Mouse (Mus musculus): ENCODE measurements around the gene Helt. TPM values are rescaled to one million over a fixed set of nuclear protein-coding genes. Genes with fewer than 3 reads are reported as not detected.
A peak's percentile ranks its signal among the peaks of the same experiment; 100 is the strongest.

Helt gene
- not detected in 2 replicates for polyA plus RNA-seq (2015; fragmentation: Nextera tagmentation; extraction: Ambion mirVana)

- H3K4me3 ChIP-seq (replicated peaks), result peak within 1 kb of the TSS; percentile 16
- peaks cover 35% of the 10 kb centered on the region for H3K4me1 ChIP-seq
- no peaks in the 10 kb centered on the region for H3K36me3 ChIP-seq
- no peaks in the 10 kb centered on the region for H3K9me3 ChIP-seq (replicated peaks)
- under 1% methylated on average over 50 of the region's 50 CpGs for WGBS
- ATAC-seq (ENCODE audit: low FRiP score), result no peak
- no peak within 1 kb of the TSS for H3K27ac ChIP-seq (replicated peaks)
- H3K27me3 ChIP-seq (replicated peaks), result peaks cover 89% of the 10 kb centered on the region
- H3K9ac ChIP-seq (replicated peaks), result no peak within 1 kb of the TSS
- H3K4me2 ChIP-seq, result peak within 1 kb of the TSS; percentile 43
These were observed at the start of gene Helt for GRCm38 (mm10) chr8:46294181-46294892. TSS of gene Helt (minus strand) at chr8:46294671.

GRCm38 (mm10) chr8:46342272-46342671 is 47.8 kb upstream of the Helt start:
- Histone ChIP-seq H3K27me3 (replicated peaks) (no peaks in the 10 kb centered on the region), H3K9me3 (replicated peaks) (no peaks in the 10 kb centered on the region), H3K9ac (replicated peaks) (no peak overlapping the region), H3K4me2 (no peak overlapping the region), H3K36me3 (no peaks in the 10 kb centered on the region), H3K4me1 (no peaks in the 10 kb centered on the region), H3K4me3 (replicated peaks) (no peak overlapping the region), H3K27ac (replicated peaks) (no peak overlapping the region)
- 75% methylated on average over 13 of the region's 13 CpGs for WGBS
- no peak for ATAC-seq (ENCODE audit: low FRiP score)

GRCm38 (mm10) chr8:46340381-46341273 is 46.2 kb upstream of the Helt start:
- WGBS, result 84% methylated on average over 14 of the region's 14 CpGs
- H3K9ac ChIP-seq (replicated peaks), result no peak overlapping the region
- no peaks in the 10 kb centered on the region for H3K27me3 ChIP-seq (replicated peaks)
- H3K4me3 ChIP-seq (replicated peaks), result no peak overlapping the region
- no peak for ATAC-seq (ENCODE audit: low FRiP score)
- no peaks in the 10 kb centered on the region for H3K4me1 ChIP-seq
- H3K27ac ChIP-seq (replicated peaks), result no peak overlapping the region
- no peaks in the 10 kb centered on the region for H3K36me3 ChIP-seq
- no peak overlapping the region for H3K4me2 ChIP-seq
- H3K9me3 ChIP-seq (replicated peaks), result no peaks in the 10 kb centered on the region

DNA sequence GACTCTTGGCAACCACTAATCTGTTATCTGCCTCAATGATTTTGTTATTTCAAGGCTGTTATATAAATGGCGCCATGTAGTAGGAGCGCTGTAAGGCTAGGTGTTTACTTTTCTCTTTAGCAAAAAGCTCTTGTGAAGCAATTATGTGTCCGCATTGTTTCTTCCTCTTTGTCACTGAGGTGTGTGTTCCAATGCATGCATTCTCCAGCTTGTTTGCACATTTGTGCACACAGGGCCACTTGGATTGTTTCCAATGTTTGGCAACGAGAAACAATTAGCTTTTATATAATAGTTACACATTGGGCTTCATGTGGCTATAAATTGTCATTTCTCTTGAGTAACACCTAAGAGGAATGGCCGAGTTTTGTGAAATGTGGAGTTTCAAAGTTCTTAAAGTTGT is 44.8 kb upstream of the Helt start:
- no peaks in the 10 kb centered on the region for H3K27me3 ChIP-seq (replicated peaks)
- H3K9me3 ChIP-seq (replicated peaks), result no peaks in the 10 kb centered on the region
- WGBS, result 70% methylated on average over 5 of the region's 5 CpGs
- no peak overlapping the region for H3K27ac ChIP-seq (replicated peaks)
- no peaks in the 10 kb centered on the region for H3K4me1 ChIP-seq
- no peak for ATAC-seq (ENCODE audit: low FRiP score)
- H3K9ac ChIP-seq (replicated peaks), result no peak overlapping the region
- H3K4me3 ChIP-seq (replicated peaks), result no peak overlapping the region
- no peaks in the 10 kb centered on the region for H3K36me3 ChIP-seq
- no peak overlapping the region for H3K4me2 ChIP-seq

DNA sequence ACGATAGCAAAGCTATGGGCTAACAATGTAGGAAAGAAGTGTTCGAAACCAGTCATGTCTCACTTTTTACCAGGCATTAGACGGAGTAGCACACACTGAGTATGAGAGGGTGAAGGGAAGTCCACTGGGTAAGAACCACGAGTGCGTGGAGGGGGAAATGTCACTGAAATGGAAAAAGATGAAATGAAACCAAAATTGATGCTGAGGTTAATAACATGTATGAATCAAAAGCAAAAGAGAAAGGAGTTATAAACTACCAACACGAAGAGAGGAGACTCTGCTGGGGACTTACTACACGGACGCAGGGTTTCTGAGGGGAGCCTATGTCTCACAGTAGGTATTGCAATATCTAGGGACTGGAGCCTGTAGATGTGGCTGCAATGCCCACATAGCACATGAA is 41.9 kb upstream of the Helt start:
- WGBS, result 89% methylated on average over 8 of the region's 8 CpGs
- no peaks in the 10 kb centered on the region for H3K27me3 ChIP-seq (replicated peaks)
- H3K9ac ChIP-seq (replicated peaks), result no peak overlapping the region
- H3K9me3 ChIP-seq (replicated peaks), result no peaks in the 10 kb centered on the region
- H3K4me1 ChIP-seq, result no peaks in the 10 kb centered on the region
- no peak overlapping the region for H3K4me3 ChIP-seq (replicated peaks)
- no peaks in the 10 kb centered on the region for H3K36me3 ChIP-seq
- ATAC-seq (ENCODE audit: low FRiP score), result no peak
- H3K4me2 ChIP-seq, result no peak overlapping the region
- H3K27ac ChIP-seq (replicated peaks), result no peak overlapping the region

GRCm38 (mm10) chr8:46332389-46333061 is 38.1 kb upstream of the Helt start:
- Histone ChIP-seq H3K36me3 (no peaks in the 10 kb centered on the region), H3K27ac (replicated peaks) (no peak overlapping the region), H3K4me2 (no peak overlapping the region), H3K9me3 (replicated peaks) (no peaks in the 10 kb centered on the region), H3K4me1 (no peaks in the 10 kb centered on the region), H3K4me3 (replicated peaks) (no peak overlapping the region), H3K9ac (replicated peaks) (no peak overlapping the region), H3K27me3 (replicated peaks) (no peaks in the 10 kb centered on the region)
- 89% methylated on average over 7 of the region's 7 CpGs for WGBS
- no peak for ATAC-seq (ENCODE audit: low FRiP score)

DNA sequence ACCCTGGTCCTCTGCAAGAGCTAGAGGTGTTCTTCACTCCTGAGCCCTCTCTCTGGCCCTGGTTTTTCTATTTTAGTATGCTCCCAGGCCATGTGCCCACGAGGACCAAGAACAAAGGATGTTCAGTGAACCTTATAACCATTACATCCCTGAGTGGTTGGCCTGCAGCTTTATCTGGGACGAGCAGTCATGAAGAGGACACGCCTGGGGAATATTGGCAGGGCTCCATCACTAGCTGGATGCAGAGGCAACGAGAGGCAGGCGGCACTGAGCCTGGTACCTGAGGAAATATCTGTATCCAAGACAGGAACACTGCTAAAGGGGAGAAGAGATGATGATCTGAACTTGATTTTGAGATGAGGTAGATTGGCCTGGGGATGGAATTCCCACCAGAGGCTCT is 37.3 kb upstream of the Helt start:
- WGBS, result 66% methylated on average over 5 of the region's 5 CpGs
- no peak for ATAC-seq (ENCODE audit: low FRiP score)

GRCm38 (mm10) chr8:46329396-46329795 is 34.9 kb upstream of the Helt start:
- 81% methylated on average over 4 of the region's 4 CpGs for WGBS
- no peak for ATAC-seq (ENCODE audit: low FRiP score)
- no peaks in the 10 kb centered on the region for H3K27me3 ChIP-seq (replicated peaks)

More for the DNA sequence above, 37.3 kb upstream of the Helt start:
- Histone ChIP-seq H3K27me3 (replicated peaks) (no peaks in the 10 kb centered on the region), H3K9me3 (replicated peaks) (no peaks in the 10 kb centered on the region), H3K9ac (replicated peaks) (no peak overlapping the region), H3K36me3 (no peaks in the 10 kb centered on the region), H3K4me1 (no peaks in the 10 kb centered on the region), H3K4me3 (replicated peaks) (no peak overlapping the region), H3K27ac (replicated peaks) (no peak overlapping the region), H3K4me2 (no peak overlapping the region)

DNA sequence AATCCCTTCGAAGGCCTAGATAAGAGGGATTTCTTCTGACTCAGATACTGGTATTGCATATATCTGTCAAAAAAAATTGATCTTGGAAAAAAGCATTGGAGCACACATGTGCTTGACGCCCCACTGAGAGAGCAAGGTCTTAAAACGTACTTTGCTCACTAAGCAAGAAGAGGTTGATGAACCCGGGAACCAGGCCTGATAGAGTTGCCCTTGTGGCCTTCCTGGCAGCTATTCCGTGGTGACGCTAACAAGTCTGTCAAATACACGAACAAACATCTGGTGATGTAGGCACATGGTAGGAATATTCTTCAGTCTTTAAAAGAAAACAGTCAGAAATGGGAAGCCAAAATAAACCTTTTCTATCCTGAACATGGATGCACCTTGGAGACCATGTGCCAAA is 32.8 kb upstream of the Helt start:
- Histone ChIP-seq H3K27me3 (replicated peaks) (no peaks in the 10 kb centered on the region), H3K27ac (replicated peaks) (no peak overlapping the region), H3K4me1 (no peaks in the 10 kb centered on the region), H3K4me3 (replicated peaks) (no peak overlapping the region), H3K9me3 (replicated peaks) (no peaks in the 10 kb centered on the region), H3K9ac (replicated peaks) (no peak overlapping the region), H3K4me2 (no peak overlapping the region), H3K36me3 (no peaks in the 10 kb centered on the region)
- ATAC-seq (ENCODE audit: low FRiP score), result no peak
- 89% methylated on average over 7 of the region's 7 CpGs for WGBS

More at GRCm38 (mm10) chr8:46329396-46329795, 34.9 kb upstream of the Helt start:
- Histone ChIP-seq H3K4me2 (no peak overlapping the region), H3K27ac (replicated peaks) (no peak overlapping the region), H3K36me3 (no peaks in the 10 kb centered on the region), H3K4me1 (no peaks in the 10 kb centered on the region), H3K4me3 (replicated peaks) (no peak overlapping the region), H3K9ac (replicated peaks) (no peak overlapping the region), H3K9me3 (replicated peaks) (no peaks in the 10 kb centered on the region)

DNA sequence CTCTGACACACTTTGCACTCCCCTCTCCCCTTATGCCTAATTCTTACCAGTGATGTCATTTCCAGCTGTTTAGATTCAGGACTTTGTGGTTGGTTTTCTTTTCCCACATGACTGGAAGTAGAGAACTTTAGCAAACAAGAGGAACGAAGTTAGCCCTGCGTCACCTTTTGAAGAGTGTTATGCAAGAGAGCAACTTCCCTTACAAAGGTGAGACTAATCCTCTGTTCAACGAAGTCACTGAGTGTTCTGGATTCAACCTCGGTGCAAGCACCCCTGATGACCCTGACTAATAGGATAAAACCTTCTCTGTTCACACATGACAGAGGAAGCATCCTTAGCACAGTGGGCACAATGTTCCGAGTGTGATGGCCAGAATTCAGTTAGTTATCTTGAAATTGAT is 32.2 kb upstream of the Helt start:
- H3K4me1 ChIP-seq, result no peaks in the 10 kb centered on the region
- H3K4me3 ChIP-seq (replicated peaks), result no peak overlapping the region
- no peak for ATAC-seq (ENCODE audit: low FRiP score)
- no peak overlapping the region for H3K9ac ChIP-seq (replicated peaks)
- H3K4me2 ChIP-seq, result no peak overlapping the region
- H3K9me3 ChIP-seq (replicated peaks), result no peaks in the 10 kb centered on the region
- H3K27ac ChIP-seq (replicated peaks), result no peak overlapping the region
- 87% methylated on average over 5 of the region's 5 CpGs for WGBS
- no peaks in the 10 kb centered on the region for H3K36me3 ChIP-seq
- no peaks in the 10 kb centered on the region for H3K27me3 ChIP-seq (replicated peaks)

- H3K36me3 ChIP-seq, result no peaks in the 10 kb centered on the region
- H3K4me2 ChIP-seq, result no peak overlapping the region
- H3K9me3 ChIP-seq (replicated peaks), result no peaks in the 10 kb centered on the region
- no peak overlapping the region for H3K9ac ChIP-seq (replicated peaks)
- ATAC-seq (ENCODE audit: low FRiP score), result no peak
- 83% methylated on average over 5 of the region's 5 CpGs for WGBS
- H3K4me1 ChIP-seq, result no peaks in the 10 kb centered on the region
- no peak overlapping the region for H3K27ac ChIP-seq (replicated peaks)
- no peak overlapping the region for H3K4me3 ChIP-seq (replicated peaks)
- no peaks in the 10 kb centered on the region for H3K27me3 ChIP-seq (replicated peaks)
These were observed 30.2 kb upstream of the Helt start for GRCm38 (mm10) chr8:46324676-46325075.

Measured in neural tube, embryonic 15.5 days (tissue).